Mouse (Mus musculus): ENCODE results near the gene Mgst2.

GRCm38 (mm10) chr3:51654303-51655055, 5.7 kb upstream of the Mgst2 start:
- TF ChIP-seq CTCF (IDR thresholded peaks at IDR 0.05; ENCODE audit: control insufficient read depth, insufficient read depth, insufficient read length) (no peak), MAX (IDR thresholded peaks at IDR 0.05) (no peak), MYOG (IDR thresholded peaks at IDR 0.05; ENCODE audit: control insufficient read depth, extremely low read depth, insufficient read length) (no peak), CEBPB (IDR thresholded peaks at IDR 0.05; ENCODE audit: low read depth) (no peak)
